Mouse (Mus musculus) midbrain, embryonic 13.5 days (tissue): ENCODE measurements at regions not wholly inside any gene's neighbourhood (a gene's known extent, or its start where the extent isn't known, plus 50 kb on each side); places are given as distances from the start of the nearest gene placed in this dataset.

Source experiments
- ATAC-seq: fragments of 200-750 bp; cut with Nextera tagmentation; 2 replicates; pipeline ENCODE4 v1.8.0; 2017; ENCODE audit warnings: mild to moderate bottlenecking, moderate TSS enrichment, moderate library complexity
- H3K27ac ChIP-seq: fragments of 300-500 bp; sonication (generic); 2 replicates; pipeline ENCODE4 v1.5.1; 2015; ENCODE audit warnings: inconsistent platforms, mild to moderate bottlenecking, moderate library complexity
- H3K27me3 ChIP-seq: fragments of 300-500 bp; sonication (generic); 2 replicates; pipeline ENCODE4 v1.6.1; 2015; ENCODE audit warnings: mild to moderate bottlenecking, inconsistent platforms
- H3K36me3 ChIP-seq: fragments of 300-500 bp; sonication (generic); 2 replicates; pipeline ENCODE4 v1.6.1; 2015; ENCODE audit warnings: mild to moderate bottlenecking, inconsistent platforms
- H3K4me1 ChIP-seq: fragments of 300-500 bp; sonication (generic); replicated peaks from 2 replicates; pipeline ENCODE4 v1.6.1; 2015; ENCODE audit warnings: inconsistent platforms
- H3K4me2 ChIP-seq: fragments of 300-500 bp; sonication (generic); replicated peaks from 2 replicates; pipeline ENCODE4 v1.6.1; 2015; ENCODE audit warnings: moderate library complexity, mild to moderate bottlenecking, inconsistent platforms
- H3K4me3 ChIP-seq: fragments of 300-500 bp; sonication (generic); replicated peaks from 2 replicates; pipeline ENCODE4 v1.5.1; 2015; ENCODE audit warnings: mild to moderate bottlenecking, inconsistent platforms
- H3K9ac ChIP-seq: fragments of 300-500 bp; sonication (generic); replicated peaks from 2 replicates; pipeline ENCODE4 v1.6.1; 2015; ENCODE audit warnings: mild to moderate bottlenecking, inconsistent platforms
- H3K9me3 ChIP-seq: fragments of 300-500 bp; sonication (generic); 2 replicates; pipeline ENCODE4 v1.6.1; 2016; ENCODE audit warnings: mild to moderate bottlenecking, inconsistent platforms
- WGBS: fragments of 180-500 bp; shearing (Covaris S2); methylation state at CpG from one replicate; pipeline ENCODE4 v1.1.7; 2015; 5-methylcytosine and 5-hydroxymethylcytosine counted together

DNA sequence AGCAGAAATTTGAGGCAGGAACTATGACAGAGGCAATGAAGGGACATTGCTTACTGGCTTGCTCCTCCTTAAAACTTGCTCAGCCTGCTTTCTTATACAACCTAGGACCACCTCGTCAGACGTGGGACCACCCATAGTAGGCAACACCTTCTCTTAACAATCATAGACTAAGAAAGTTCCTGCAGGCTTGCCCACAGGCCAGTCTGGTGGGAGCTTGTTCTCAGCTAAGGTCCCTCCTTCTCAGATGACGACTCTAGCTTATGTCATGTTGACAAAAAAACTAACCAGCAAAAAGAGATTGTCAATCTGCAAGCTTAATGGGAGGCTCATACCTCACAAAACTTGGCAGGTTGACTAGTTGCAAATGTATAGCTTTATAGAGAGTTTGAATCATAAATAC, 56.5 kb upstream of the Lsm6 start:
- H3K9ac ChIP-seq = no peak overlapping the region
- whole genome bisulfite sequencing = 77% methylated on average over 3 of the region's 3 CpGs
- H3K27me3 ChIP-seq = no peaks in the 10 kb centered on the region
- no peaks in the 10 kb centered on the region for H3K36me3 ChIP-seq
- no peak overlapping the region for H3K27ac ChIP-seq
- H3K4me1 ChIP-seq = no peaks in the 10 kb centered on the region
- no peaks in the 10 kb centered on the region for H3K9me3 ChIP-seq
- no peak overlapping the region for H3K4me2 ChIP-seq
- ATAC-seq = no peak
- no peak overlapping the region for H3K4me3 ChIP-seq

DNA sequence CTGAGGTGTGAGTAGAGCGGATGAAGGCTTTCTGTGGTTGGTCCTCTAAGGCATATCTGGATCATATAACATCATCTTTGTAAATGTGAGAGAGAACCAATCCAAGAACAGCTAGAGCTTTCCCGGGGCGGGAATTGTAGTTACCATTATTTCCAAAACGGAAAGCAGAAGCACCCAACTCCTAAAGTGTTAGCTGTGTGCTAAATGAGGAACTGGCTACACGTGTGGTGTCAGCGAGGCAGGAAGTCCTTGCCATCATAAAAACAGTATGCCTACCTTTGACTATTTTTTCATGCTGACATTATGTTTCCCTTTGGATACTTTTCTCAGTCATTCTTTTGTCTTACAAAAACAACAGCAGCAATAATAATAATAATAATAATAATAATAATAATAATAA, 68.8 kb upstream of the Lsm6 start:
- H3K9me3 ChIP-seq = no peaks in the 10 kb centered on the region
- no peak overlapping the region for H3K4me2 ChIP-seq
- no peaks in the 10 kb centered on the region for H3K36me3 ChIP-seq
- 95% methylated on average over 6 of the region's 6 CpGs for WGBS
- no peak for ATAC-seq
- H3K9ac ChIP-seq = no peak overlapping the region
- H3K4me1 ChIP-seq = no peaks in the 10 kb centered on the region
- no peak overlapping the region for H3K27ac ChIP-seq
- H3K27me3 ChIP-seq = no peaks in the 10 kb centered on the region
- no peak overlapping the region for H3K4me3 ChIP-seq

DNA sequence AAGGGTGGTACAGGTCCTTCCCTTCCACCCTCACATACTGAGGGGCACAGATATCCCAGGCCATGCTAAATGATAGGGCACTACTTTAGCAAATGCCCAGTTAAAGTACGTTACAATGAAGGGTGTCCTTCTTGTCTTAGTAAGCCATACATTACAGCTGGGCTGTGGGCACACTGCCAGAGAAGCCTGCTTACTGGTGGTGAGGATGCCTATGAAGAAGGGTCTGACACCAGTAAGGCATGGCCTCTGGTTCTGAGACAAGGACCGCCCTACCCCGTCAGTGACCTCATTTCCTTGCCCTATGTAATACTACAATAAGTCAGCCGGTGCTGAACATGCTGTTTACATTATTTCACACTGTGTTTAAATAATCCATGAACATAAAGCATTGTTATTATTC, 69.6 kb upstream of the Lsm6 start:
- no peak overlapping the region for H3K9ac ChIP-seq
- no peak overlapping the region for H3K27ac ChIP-seq
- no peaks in the 10 kb centered on the region for H3K4me1 ChIP-seq
- H3K4me2 ChIP-seq = no peak overlapping the region
- no peaks in the 10 kb centered on the region for H3K36me3 ChIP-seq
- ATAC-seq = no peak
- H3K9me3 ChIP-seq = no peaks in the 10 kb centered on the region
- WGBS = 84% methylated on average over 4 of the region's 4 CpGs
- H3K27me3 ChIP-seq = no peaks in the 10 kb centered on the region
- no peak overlapping the region for H3K4me3 ChIP-seq

DNA sequence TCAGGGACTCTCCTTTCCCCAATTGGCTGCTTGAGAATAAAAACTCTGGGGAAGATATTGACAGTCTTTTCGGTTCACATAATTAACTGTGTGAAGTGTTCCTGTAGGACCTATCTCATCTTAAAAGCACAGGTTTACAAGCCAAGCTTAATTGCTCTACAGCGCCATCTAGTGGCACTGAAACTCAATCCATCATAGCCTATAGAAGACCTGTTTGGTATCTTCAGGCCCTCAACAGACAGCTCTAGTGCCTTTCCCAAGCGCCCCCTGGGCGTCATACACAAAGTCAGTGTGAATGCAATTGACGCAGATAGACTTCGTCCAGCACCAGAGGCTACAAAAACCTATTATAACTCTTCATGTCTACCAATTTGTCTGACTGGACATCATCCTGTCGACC, 78.9 kb upstream of the Lsm6 start:
- no peak overlapping the region for H3K9ac ChIP-seq
- no peak overlapping the region for H3K4me2 ChIP-seq
- no peaks in the 10 kb centered on the region for H3K4me1 ChIP-seq
- peak; percentile 55; the same call in 1 of the 2 replicates for ATAC-seq
- no peak overlapping the region for H3K27ac ChIP-seq
- H3K27me3 ChIP-seq = no peaks in the 10 kb centered on the region
- H3K4me3 ChIP-seq = no peak overlapping the region
- no peaks in the 10 kb centered on the region for H3K36me3 ChIP-seq
- H3K9me3 ChIP-seq = no peaks in the 10 kb centered on the region
- WGBS = 42% methylated on average over 7 of the region's 7 CpGs

DNA sequence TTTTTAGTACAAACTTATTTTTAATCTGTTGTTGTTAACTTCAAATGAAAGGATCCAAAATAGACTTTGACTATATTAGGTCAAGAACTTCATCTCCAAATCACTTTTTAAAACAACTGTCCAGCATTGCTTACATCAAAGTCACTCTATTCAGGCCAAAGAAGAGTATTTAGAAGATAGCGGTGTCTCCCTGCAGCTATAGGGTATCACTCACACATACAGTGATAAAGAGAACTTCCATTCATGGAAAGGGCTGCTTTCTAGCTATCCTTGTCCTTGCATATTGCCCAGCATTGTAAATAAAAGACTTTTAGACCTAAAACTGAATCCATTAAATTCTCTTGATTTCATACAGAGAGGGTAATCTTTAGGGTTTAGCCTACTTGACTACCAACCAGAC, 82.1 kb upstream of the Lsm6 start:
- no peak overlapping the region for H3K4me3 ChIP-seq
- no peak for ATAC-seq
- no peak overlapping the region for H3K27ac ChIP-seq
- WGBS = 94% methylated on average over 1 of the region's 1 CpGs
- H3K27me3 ChIP-seq = no peaks in the 10 kb centered on the region
- no peak overlapping the region for H3K4me2 ChIP-seq
- no peaks in the 10 kb centered on the region for H3K36me3 ChIP-seq
- H3K9ac ChIP-seq = no peak overlapping the region
- no peaks in the 10 kb centered on the region for H3K9me3 ChIP-seq
- no peaks in the 10 kb centered on the region for H3K4me1 ChIP-seq

DNA sequence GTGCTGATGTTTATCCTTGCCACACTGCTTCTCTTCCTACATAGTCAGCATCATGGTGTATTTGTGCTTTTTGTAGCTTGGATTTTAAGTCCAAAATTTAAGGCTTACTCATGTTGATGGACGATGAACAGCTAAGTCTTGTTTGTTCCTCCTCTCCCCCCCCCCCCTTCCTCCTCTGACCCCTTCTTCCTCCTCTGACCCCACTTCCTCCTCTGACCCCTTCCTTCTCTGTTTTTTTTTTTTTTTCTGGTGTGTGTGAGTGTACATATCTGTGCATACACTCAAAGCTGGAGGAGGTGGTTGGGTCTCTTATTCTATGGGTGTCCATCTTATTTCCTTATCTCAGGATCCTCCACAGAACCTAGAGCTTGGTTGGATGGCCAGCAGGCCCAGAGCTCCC, 87.0 kb upstream of the Lsm6 start:
- Histone ChIP-seq H3K9me3 (no peaks in the 10 kb centered on the region), H3K27me3 (no peaks in the 10 kb centered on the region), H3K9ac (no peak overlapping the region), H3K36me3 (no peaks in the 10 kb centered on the region), H3K4me2 (no peak overlapping the region), H3K27ac (no peak overlapping the region), H3K4me3 (no peak overlapping the region), H3K4me1 (no peaks in the 10 kb centered on the region)
- WGBS = 94% methylated on average over 1 of the region's 1 CpGs
- no peak for ATAC-seq

DNA sequence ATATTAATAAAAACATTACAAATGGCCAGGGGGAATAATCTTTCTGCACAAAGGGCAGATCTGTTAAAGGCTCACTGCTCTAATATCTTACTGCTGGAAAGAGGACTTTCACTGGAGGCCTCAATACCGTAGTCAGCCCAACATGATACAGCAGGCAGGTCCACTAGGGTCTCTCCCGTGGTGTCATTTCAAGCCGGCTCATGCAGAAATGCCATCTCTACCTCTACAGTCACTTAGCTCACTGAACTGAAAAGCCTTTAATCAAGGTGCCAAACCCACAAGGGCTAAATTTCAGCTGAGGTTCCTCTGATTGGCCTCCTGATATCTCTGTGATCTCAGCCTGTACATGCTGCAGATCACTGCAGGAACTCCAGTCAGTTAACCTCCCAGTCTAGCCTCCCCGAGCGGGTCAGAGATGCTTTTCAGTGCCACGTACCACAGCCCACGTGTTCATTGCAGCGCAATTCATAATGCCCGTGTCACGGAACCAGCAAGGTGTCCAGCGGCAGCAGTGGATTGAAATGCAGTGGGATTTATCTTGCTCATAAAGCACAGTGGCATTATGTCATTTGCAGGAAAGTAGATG, 90.4 kb upstream of the Lsm6 start:
- no peak overlapping the region for H3K27ac ChIP-seq
- H3K27me3 ChIP-seq = no peaks in the 10 kb centered on the region
- no peak for ATAC-seq
- no peak overlapping the region for H3K4me2 ChIP-seq
- H3K9ac ChIP-seq = no peak overlapping the region
- no peaks in the 10 kb centered on the region for H3K4me1 ChIP-seq
- H3K9me3 ChIP-seq = peaks cover under 1% of the 10 kb centered on the region; the same call in 1 of the 2 replicates
- H3K36me3 ChIP-seq = no peaks in the 10 kb centered on the region
- no peak overlapping the region for H3K4me3 ChIP-seq
- 92% methylated on average over 11 of the region's 11 CpGs for WGBS

DNA sequence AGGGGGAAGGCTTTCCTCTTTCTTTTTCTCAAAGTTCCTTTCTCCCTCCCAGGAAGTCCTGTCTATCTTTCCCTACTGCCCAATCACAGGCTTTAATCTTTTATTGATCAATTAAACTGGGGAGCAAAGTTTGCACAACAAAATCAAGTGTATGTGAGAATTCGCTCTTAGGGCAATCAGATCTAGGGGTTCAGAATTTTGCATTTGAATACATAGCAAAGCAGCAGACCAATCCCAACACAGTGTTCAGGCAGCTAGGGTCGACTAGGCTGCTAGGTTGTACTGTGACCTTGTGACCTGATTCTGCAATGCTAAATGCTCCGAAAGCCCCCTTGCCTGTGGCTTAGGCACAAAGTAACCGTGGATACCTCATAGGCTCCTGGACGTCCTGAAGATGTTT, 91.5 kb upstream of the Lsm6 start:
- H3K4me3 ChIP-seq = no peak overlapping the region
- H3K4me2 ChIP-seq = no peak overlapping the region
- H3K9ac ChIP-seq = no peak overlapping the region
- H3K4me1 ChIP-seq = no peaks in the 10 kb centered on the region
- no peak overlapping the region for H3K27ac ChIP-seq
- no peaks in the 10 kb centered on the region for H3K27me3 ChIP-seq
- WGBS = 35% methylated on average over 5 of the region's 5 CpGs
- H3K9me3 ChIP-seq = peaks cover 3% of the 10 kb centered on the region; the same call in 1 of the 2 replicates
- H3K36me3 ChIP-seq = no peaks in the 10 kb centered on the region
- no peak for ATAC-seq

DNA sequence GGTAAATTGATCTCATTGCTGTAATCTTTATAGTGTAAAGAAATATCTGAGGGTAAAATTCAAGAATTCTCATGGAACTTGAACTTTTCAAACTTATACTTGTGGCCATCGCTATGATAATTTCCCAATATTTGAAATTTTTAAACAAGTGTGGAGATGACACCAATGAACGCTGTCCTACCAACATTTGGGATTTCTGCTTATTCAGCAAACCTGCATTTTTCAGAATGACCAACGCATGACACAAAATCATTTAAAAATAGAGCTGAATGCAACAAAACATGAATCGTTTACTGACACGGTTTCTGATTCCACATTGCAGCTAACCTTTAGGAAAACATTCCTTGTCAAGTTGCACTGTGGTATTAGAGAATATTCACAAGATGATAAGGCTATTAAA, 92.9 kb upstream of the Lsm6 start:
- Histone ChIP-seq H3K27me3 (no peaks in the 10 kb centered on the region), H3K9me3 (peaks cover 3% of the 10 kb centered on the region; the same call in 1 of the 2 replicates), H3K4me1 (no peaks in the 10 kb centered on the region), H3K4me2 (no peak overlapping the region), H3K36me3 (no peaks in the 10 kb centered on the region), H3K27ac (no peak overlapping the region), H3K4me3 (no peak overlapping the region), H3K9ac (no peak overlapping the region)
- 94% methylated on average over 5 of the region's 5 CpGs for WGBS
- ATAC-seq = no peak

DNA sequence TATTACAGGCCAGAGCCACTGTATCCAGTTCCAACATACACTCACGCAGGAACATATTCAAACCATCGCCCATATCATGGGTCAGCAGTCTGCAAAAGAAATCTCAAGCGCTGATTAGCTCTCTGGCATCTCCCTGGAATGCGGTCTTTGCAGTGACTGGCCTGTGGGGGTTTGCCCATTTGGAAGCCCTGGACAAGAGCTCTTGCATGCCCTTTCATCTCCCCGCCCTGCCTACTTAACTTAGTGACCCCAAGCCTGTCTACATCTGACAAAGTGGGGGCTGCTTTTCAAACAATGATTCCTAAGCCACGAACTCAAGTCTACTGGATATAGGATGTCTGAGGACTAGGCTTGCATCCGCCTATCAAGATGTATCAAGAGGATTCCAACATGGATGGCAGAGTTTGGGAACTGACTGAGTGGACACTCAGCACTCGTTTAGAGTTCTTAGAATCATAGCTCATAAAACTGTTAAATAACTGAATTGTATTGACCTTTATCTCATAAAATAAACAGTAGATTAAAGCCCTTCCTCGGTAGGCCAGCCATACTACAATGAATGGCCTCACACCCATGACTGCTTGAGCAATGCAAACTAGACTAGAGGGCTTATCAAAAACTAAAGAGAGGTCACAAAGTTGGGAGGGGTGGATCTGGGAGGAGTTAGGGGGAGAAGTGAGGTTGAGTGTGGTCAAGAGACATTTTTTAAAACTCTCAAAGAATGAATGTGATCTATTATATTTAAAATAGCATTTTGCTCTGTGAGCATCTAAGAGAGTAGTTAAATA, 97.4 kb upstream of the Zfp827 start:
- no peak overlapping the region for H3K4me2 ChIP-seq
- H3K9me3 ChIP-seq = no peaks in the 10 kb centered on the region
- H3K9ac ChIP-seq = no peak overlapping the region
- WGBS = 85% methylated on average over 9 of the region's 9 CpGs
- H3K27me3 ChIP-seq = no peaks in the 10 kb centered on the region
- H3K4me1 ChIP-seq = no peaks in the 10 kb centered on the region
- no peak overlapping the region for H3K4me3 ChIP-seq
- no peak overlapping the region for H3K27ac ChIP-seq
- ATAC-seq = no peak
- H3K36me3 ChIP-seq = no peaks in the 10 kb centered on the region

DNA sequence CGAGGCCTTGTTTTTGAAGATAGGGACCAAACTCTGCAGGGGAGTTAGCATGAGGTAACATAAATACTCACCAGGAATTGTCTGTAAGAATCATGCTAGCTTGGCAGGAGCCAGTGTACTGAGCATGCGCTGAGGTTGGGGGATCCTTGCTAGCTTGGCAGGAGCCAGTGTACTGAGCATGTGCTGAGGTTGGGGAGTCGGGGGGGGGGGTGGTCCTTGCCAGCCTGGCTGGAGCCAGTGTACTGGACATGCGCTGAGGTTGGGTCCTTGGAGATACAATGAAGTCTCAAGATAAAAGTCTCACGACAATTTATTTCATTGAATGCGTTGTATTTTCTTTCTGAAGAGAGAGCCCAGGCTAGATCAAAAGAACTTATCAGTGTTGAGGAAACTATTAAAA, 96.2 kb upstream of the Zfp827 start:
- H3K4me1 ChIP-seq = no peaks in the 10 kb centered on the region
- H3K36me3 ChIP-seq = no peaks in the 10 kb centered on the region
- H3K9ac ChIP-seq = no peak overlapping the region
- H3K27ac ChIP-seq = no peak overlapping the region
- no peak overlapping the region for H3K4me3 ChIP-seq
- H3K9me3 ChIP-seq = no peaks in the 10 kb centered on the region
- H3K27me3 ChIP-seq = no peaks in the 10 kb centered on the region
- no peak overlapping the region for H3K4me2 ChIP-seq
- 90% methylated on average over 6 of the region's 6 CpGs for WGBS
- no peak for ATAC-seq

DNA sequence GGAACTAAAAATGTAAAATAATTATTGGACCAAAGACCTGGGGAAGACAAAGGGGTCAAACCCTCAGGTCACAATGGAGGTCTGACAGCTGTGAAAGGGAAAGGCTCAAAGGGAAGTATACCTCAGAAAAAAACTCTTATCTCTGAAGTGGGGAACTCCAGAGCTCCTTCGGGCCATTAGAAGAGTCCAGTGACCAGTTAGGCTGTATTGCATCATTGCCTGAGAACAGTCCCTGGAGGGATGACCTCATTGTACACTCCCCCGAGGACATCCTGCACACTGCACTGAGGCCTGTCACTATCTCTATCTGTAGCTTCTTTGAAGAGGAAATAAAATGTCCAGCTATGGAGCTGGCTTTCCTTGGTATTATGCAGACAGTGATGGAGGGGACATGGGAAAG, 88.2 kb upstream of the Zfp827 start:
- H3K4me1 ChIP-seq = no peaks in the 10 kb centered on the region
- H3K36me3 ChIP-seq = no peaks in the 10 kb centered on the region
- ATAC-seq = no peak
- 75% methylated on average over 2 of the region's 2 CpGs for WGBS
- H3K27ac ChIP-seq = no peak overlapping the region
- no peaks in the 10 kb centered on the region for H3K27me3 ChIP-seq
- H3K9ac ChIP-seq = no peak overlapping the region
- no peaks in the 10 kb centered on the region for H3K9me3 ChIP-seq
- no peak overlapping the region for H3K4me2 ChIP-seq
- H3K4me3 ChIP-seq = no peak overlapping the region

DNA sequence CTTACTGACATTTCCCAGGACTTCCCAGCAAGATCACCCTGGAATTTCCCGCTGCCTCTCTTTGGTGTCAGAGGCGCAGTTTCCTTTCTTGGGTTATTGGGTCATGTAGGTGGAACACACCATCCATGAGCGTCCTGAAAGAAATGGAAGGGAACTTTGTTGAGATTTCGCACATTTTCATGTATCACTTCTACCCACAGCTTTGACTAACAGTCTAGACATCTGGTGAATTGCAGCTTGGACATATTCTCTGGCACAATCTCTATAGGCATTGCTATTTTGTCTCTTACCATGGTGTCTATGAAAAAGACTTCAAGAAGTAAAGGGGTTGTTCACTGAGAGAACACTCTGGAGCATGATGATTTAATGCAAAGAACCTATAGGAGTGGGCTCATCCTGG, 86.7 kb upstream of the Zfp827 start:
- Histone ChIP-seq H3K4me3 (no peak overlapping the region), H3K27me3 (no peaks in the 10 kb centered on the region), H3K36me3 (no peaks in the 10 kb centered on the region), H3K4me2 (no peak overlapping the region), H3K9ac (no peak overlapping the region), H3K4me1 (no peaks in the 10 kb centered on the region), H3K9me3 (no peaks in the 10 kb centered on the region), H3K27ac (no peak overlapping the region)
- WGBS = 91% methylated on average over 4 of the region's 4 CpGs
- ATAC-seq = no peak
